Mouse (Mus musculus) hindbrain, embryonic 12.5 days (tissue): Measurements from ENCODE around the gene Birc5. TPM values are rescaled to one million over a fixed set of nuclear protein-coding genes. Genes with fewer than 3 reads are reported as not detected.

Experiments used
- ATAC-seq: fragments of 200-750 bp; cut with Nextera tagmentation; 2 replicates; pipeline ENCODE4 v1.8.0; 2017; ENCODE audit warnings: moderate TSS enrichment; ENCODE audit not compliant: low FRiP score
- H3K27ac ChIP-seq: fragments of 300-500 bp; sonication (generic); 2 replicates; pipeline ENCODE4 v1.5.1; 2016; ENCODE audit warnings: mild to moderate bottlenecking
- H3K27me3 ChIP-seq: fragments of 300-500 bp; sonication (generic); 2 replicates; pipeline ENCODE4 v1.6.1; 2016; ENCODE audit warnings: mild to moderate bottlenecking
- H3K36me3 ChIP-seq: fragments of 300-500 bp; sonication (generic); 2 replicates; pipeline ENCODE4 v1.6.1; 2016; ENCODE audit warnings: mild to moderate bottlenecking
- H3K4me1 ChIP-seq: fragments of 300-500 bp; sonication (generic); 2 replicates; pipeline ENCODE4 v1.6.1; 2016
- H3K4me2 ChIP-seq: fragments of 300-500 bp; sonication (generic); replicated peaks from 2 replicates; pipeline ENCODE4 v1.6.1; 2016; ENCODE audit warnings: mild to moderate bottlenecking
- H3K4me3 ChIP-seq: fragments of 300-500 bp; sonication (generic); 2 replicates; pipeline ENCODE4 v1.5.1; 2016; ENCODE audit warnings: mild to moderate bottlenecking
- H3K9ac ChIP-seq: fragments of 300-500 bp; sonication (generic); 2 replicates; pipeline ENCODE4 v1.6.1; 2016; ENCODE audit warnings: mild to moderate bottlenecking, moderate library complexity
- H3K9me3 ChIP-seq: fragments of 300-500 bp; sonication (generic); replicated peaks from 2 replicates; pipeline ENCODE4 v1.6.1; 2016; ENCODE audit warnings: mild to moderate bottlenecking
- WGBS: fragments of 180-500 bp; shearing (Covaris S2); methylation state at CpG from one replicate; pipeline ENCODE4 v1.1.7; 2016; 5-methylcytosine and 5-hydroxymethylcytosine counted together
- polyA plus RNA-seq: library from polyadenylated mRNA; unstranded; fragments of >200 nt; fragmentation: Nextera tagmentation; extraction: Ambion mirVana; gene quantifications from 2 replicates; pipeline ENCODE4 v1.2.1, GENCODE M21; 2016

Birc5 gene
- polyA plus RNA-seq, 1 experiment from 2014 or later: 190 TPM

GRCm38 (mm10) chr11:117819095-117819494, 30.0 kb upstream of the Birc5 start:
- Histone ChIP-seq H3K36me3 (peaks cover 24% of the 10 kb centered on the region), H3K4me2 (no peak overlapping the region), H3K4me1 (peaks cover 6% of the 10 kb centered on the region), H3K9ac (no peak overlapping the region), H3K9me3 (no peaks in the 10 kb centered on the region), H3K27ac (peak overlapping the region; percentile 23; the same call in 1 of the 2 replicates), H3K4me3 (no peak overlapping the region), H3K27me3 (no peaks in the 10 kb centered on the region)
- ATAC-seq: no peak
- 74% methylated on average over 8 of the region's 8 CpGs for WGBS

DNA sequence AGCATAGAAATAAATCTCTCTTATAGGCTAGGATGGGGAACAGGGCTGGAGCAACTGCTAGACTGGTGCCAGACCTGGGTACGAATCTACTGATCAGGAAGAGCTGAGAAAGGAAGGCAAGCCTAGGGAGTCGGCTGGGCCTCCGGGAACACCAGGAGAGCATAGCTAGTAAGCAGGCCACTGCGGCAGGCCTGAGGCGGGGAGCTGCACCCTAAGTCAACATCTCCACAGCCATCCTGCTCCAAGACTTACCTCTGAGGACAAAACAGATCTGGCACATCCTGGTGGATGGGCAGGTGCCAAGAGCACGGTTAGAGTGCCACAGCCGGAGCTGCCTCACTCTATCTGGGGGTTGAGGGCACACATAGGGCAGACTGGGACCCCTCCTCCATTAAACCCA, 28.9 kb upstream of the Birc5 start:
- peaks cover 13% of the 10 kb centered on the region for H3K4me1 ChIP-seq
- H3K4me3 ChIP-seq: no peak overlapping the region
- no peaks in the 10 kb centered on the region for H3K27me3 ChIP-seq
- WGBS: 96% methylated on average over 7 of the region's 7 CpGs
- no peaks in the 10 kb centered on the region for H3K9me3 ChIP-seq
- H3K27ac ChIP-seq: no peak overlapping the region
- peaks cover 16% of the 10 kb centered on the region for H3K36me3 ChIP-seq
- no peak overlapping the region for H3K9ac ChIP-seq
- H3K4me2 ChIP-seq: no peak overlapping the region
- ATAC-seq: no peak

- no peak overlapping the region for H3K4me3 ChIP-seq
- no peaks in the 10 kb centered on the region for H3K27me3 ChIP-seq
- no peak overlapping the region for H3K27ac ChIP-seq
- H3K9ac ChIP-seq: no peak overlapping the region
- H3K36me3 ChIP-seq: peaks cover 9% of the 10 kb centered on the region
- peaks cover 29% of the 10 kb centered on the region for H3K4me1 ChIP-seq
- ATAC-seq: no peak
- WGBS: 85% methylated on average over 9 of the region's 9 CpGs
- no peak overlapping the region for H3K4me2 ChIP-seq
- no peaks in the 10 kb centered on the region for H3K9me3 ChIP-seq
These were observed 27.2 kb upstream of the Birc5 start for GRCm38 (mm10) chr11:117821868-117822267.

GRCm38 (mm10) chr11:117822728-117823241, 26.3 kb upstream of the Birc5 start:
- H3K4me2 ChIP-seq: no peak overlapping the region
- H3K4me1 ChIP-seq: peaks cover 31% of the 10 kb centered on the region
- no peak overlapping the region for H3K9ac ChIP-seq
- H3K36me3 ChIP-seq: peaks cover 9% of the 10 kb centered on the region
- H3K27me3 ChIP-seq: no peaks in the 10 kb centered on the region
- no peak overlapping the region for H3K4me3 ChIP-seq
- WGBS: 92% methylated on average over 7 of the region's 7 CpGs
- no peak for ATAC-seq
- no peaks in the 10 kb centered on the region for H3K9me3 ChIP-seq
- no peak overlapping the region for H3K27ac ChIP-seq

GRCm38 (mm10) chr11:117823411-117823810, 25.6 kb upstream of the Birc5 start:
- Histone ChIP-seq H3K4me2 (no peak overlapping the region), H3K27ac (no peak overlapping the region), H3K4me3 (no peak overlapping the region), H3K9me3 (no peaks in the 10 kb centered on the region), H3K4me1 (peaks cover 37% of the 10 kb centered on the region), H3K27me3 (no peaks in the 10 kb centered on the region), H3K9ac (no peak overlapping the region), H3K36me3 (peaks cover 9% of the 10 kb centered on the region)
- WGBS: 97% methylated on average over 6 of the region's 6 CpGs
- ATAC-seq: no peak

- peak; percentile 78 for ATAC-seq
These were observed 24.7 kb upstream of the Birc5 start for GRCm38 (mm10) chr11:117824060-117824969.

GRCm38 (mm10) chr11:117825333-117826101, 23.5 kb upstream of the Birc5 start, which contains the start of the genes Afmid and Tk1:
Gene Afmid (plus strand): TSS chr11:117825924.
Gene Tk1 (minus strand): TSS chr11:117826092.
- H3K4me2 ChIP-seq: peak within 1 kb of the TSS; percentile 90
- no peaks in the 10 kb centered on the region for H3K9me3 ChIP-seq
- H3K27me3 ChIP-seq: no peaks in the 10 kb centered on the region
- under 1% methylated on average over 34 of the region's 34 CpGs for WGBS
- H3K36me3 ChIP-seq: peaks cover 6% of the 10 kb centered on the region; the same call in 1 of the 2 replicates
- peak within 1 kb of the TSS; percentile 46 for H3K4me3 ChIP-seq
- peak within 1 kb of the TSS; percentile 75 for H3K27ac ChIP-seq
- peak within 1 kb of the TSS; percentile 71 for H3K9ac ChIP-seq
- ATAC-seq: peak; percentile 64
- peaks cover 39% of the 10 kb centered on the region for H3K4me1 ChIP-seq

More at GRCm38 (mm10) chr11:117824060-117824969, 24.7 kb upstream of the Birc5 start:
- no peak overlapping the region for H3K27ac ChIP-seq
- WGBS: 26% methylated on average over 23 of the region's 23 CpGs
- peak overlapping the region; percentile 90 for H3K4me2 ChIP-seq
- H3K4me1 ChIP-seq: peaks cover 40% of the 10 kb centered on the region
- H3K27me3 ChIP-seq: no peaks in the 10 kb centered on the region
- peak overlapping the region; percentile 46 for H3K4me3 ChIP-seq
- H3K9me3 ChIP-seq: no peaks in the 10 kb centered on the region
- H3K36me3 ChIP-seq: peaks cover 6% of the 10 kb centered on the region; the same call in 1 of the 2 replicates
- H3K9ac ChIP-seq: peak overlapping the region; percentile 57

DNA sequence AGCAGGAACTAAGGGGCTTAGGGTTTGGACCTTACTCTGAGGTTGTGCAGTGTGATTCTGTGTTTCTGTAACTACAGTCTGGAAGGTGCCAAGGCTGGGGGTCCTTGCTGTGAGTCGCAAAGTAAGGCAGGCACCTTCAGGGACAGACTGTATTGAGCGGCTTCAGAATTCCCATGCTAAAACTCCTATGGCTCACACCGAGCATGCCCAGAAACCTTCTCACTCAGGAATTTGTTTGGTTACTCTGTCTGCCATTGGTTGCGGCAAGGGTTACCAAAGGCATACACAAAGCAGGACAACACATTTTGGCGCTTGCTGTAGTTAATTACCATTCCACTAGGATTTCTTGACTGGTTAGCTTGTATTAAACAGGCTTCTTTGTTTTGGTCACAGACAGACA, 22.9 kb upstream of the Birc5 start:
- peak overlapping the region; percentile 90 for H3K4me2 ChIP-seq
- peak overlapping the region; percentile 46 for H3K4me3 ChIP-seq
- H3K27me3 ChIP-seq: no peaks in the 10 kb centered on the region
- H3K4me1 ChIP-seq: peaks cover 39% of the 10 kb centered on the region
- peak overlapping the region; percentile 71 for H3K9ac ChIP-seq
- ATAC-seq: peak; percentile 38; the same call in 1 of the 2 replicates
- peak overlapping the region; percentile 75 for H3K27ac ChIP-seq
- H3K9me3 ChIP-seq: no peaks in the 10 kb centered on the region
- peaks cover 6% of the 10 kb centered on the region; the same call in 1 of the 2 replicates for H3K36me3 ChIP-seq
- WGBS: 9% methylated on average over 5 of the region's 5 CpGs

DNA sequence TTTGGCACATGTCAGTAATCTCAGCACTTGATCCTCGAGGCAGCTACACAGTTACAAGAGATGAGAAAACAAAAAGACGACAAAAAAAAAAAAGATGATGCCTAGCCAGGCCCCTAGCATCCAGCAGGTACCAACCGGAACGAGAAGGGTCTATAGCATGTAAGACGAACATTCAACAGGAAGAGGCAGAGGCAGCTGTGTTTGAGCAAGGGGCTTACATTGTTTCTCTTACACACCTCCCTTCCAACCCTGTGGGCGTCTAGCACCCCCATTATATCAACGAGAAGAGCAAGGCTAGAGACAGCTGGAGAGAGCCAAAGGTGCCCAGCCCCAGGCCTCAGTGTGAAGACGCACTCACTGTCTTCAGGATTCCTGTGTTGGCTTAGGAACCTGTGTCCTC, 22.1 kb upstream of the Birc5 start:
- H3K36me3 ChIP-seq: peaks cover 6% of the 10 kb centered on the region; the same call in 1 of the 2 replicates
- H3K4me1 ChIP-seq: peaks cover 39% of the 10 kb centered on the region
- WGBS: 71% methylated on average over 8 of the region's 8 CpGs
- no peaks in the 10 kb centered on the region for H3K9me3 ChIP-seq
- H3K4me2 ChIP-seq: peak overlapping the region; percentile 90; the same call in 1 of the 2 replicates
- no peaks in the 10 kb centered on the region for H3K27me3 ChIP-seq
- H3K27ac ChIP-seq: no peak overlapping the region
- ATAC-seq: no peak
- no peak overlapping the region for H3K4me3 ChIP-seq
- H3K9ac ChIP-seq: no peak overlapping the region

GRCm38 (mm10) chr11:117827386-117827785, 21.7 kb upstream of the Birc5 start:
- H3K27ac ChIP-seq: no peak overlapping the region
- 75% methylated on average over 3 of the region's 3 CpGs for WGBS
- no peaks in the 10 kb centered on the region for H3K9me3 ChIP-seq
- H3K4me1 ChIP-seq: peaks cover 44% of the 10 kb centered on the region
- H3K4me3 ChIP-seq: no peak overlapping the region
- peaks cover 5% of the 10 kb centered on the region; the same call in 1 of the 2 replicates for H3K36me3 ChIP-seq
- no peak overlapping the region for H3K4me2 ChIP-seq
- ATAC-seq: no peak
- H3K9ac ChIP-seq: no peak overlapping the region
- H3K27me3 ChIP-seq: no peaks in the 10 kb centered on the region

DNA sequence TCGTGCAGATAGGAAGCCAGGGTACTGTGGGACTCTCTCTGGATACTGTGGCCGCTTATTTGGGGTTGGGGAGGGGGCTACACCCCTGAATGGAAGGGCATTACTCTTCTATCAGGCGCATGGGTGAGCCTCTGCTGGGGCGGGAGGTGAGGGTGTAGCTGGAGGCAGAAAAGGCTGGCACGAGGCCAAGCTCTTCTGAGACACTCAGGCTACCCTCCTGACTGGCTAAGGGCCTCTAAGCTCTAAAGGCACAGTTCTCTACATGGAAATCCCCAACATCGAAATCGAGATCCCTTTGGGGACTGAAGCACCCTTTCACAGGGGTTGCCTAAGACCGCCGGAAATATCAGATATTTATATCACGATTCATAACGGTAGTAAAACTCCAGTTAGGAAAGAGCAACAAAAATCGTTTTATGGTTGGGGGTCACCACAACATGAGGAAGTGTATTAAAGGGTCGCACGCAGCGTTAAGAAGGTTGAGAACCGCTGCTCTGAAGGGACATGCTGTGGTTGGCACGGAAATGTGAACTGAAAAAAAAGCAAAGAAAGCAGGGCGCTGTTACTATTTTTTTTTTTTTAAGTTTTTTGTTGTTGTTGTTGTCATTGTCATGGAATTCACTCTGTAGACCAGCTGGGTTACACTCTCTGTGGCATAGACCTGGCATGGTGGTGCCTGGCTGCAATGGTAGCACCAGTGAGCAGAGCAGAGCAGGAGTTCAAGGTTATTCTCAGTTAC, 20.7 kb upstream of the Birc5 start:
- ATAC-seq: no peak
- H3K4me1 ChIP-seq: peaks cover 45% of the 10 kb centered on the region
- H3K9ac ChIP-seq: no peak overlapping the region
- H3K27me3 ChIP-seq: no peaks in the 10 kb centered on the region
- no peak overlapping the region for H3K27ac ChIP-seq
- WGBS: 88% methylated on average over 18 of the region's 18 CpGs
- H3K4me2 ChIP-seq: no peak overlapping the region
- H3K9me3 ChIP-seq: no peaks in the 10 kb centered on the region
- H3K36me3 ChIP-seq: no peaks in the 10 kb centered on the region
- H3K4me3 ChIP-seq: no peak overlapping the region
